Mouse (Mus musculus) CH12.LX (cell line): ENCODE data around the gene Iqcn. TPM values are rescaled to one million over a fixed set of nuclear protein-coding genes. Genes with fewer than 3 reads are reported as not detected.

ENCODE experiments used
- DNase-seq: peaks from one replicate; pipeline ENCODE4 v3.0.0-alpha.2; 2013; ENCODE audit errors: extremely low read depth
- H3K27ac ChIP-seq: 2 replicates; pipeline ENCODE4 v1.5.1; 2012; ENCODE audit warnings: low read depth, mild to moderate bottlenecking, control low read depth, moderate library complexity; ENCODE audit not compliant: insufficient read depth
- H3K27me3 ChIP-seq: replicated peaks from 2 replicates; pipeline ENCODE3; 2012; ENCODE audit warnings: inconsistent platforms
- H3K36me3 ChIP-seq, 2 experiments: replicated peaks in 1 of 2; 2 replicates each; pipeline versions ENCODE3 to v1.6.1; 2012; ENCODE audit warnings: inconsistent platforms in 1 of 2, low read length in 1 of 2, mild to moderate bottlenecking in 1 of 2, mixed read lengths in 1 of 2, moderate library complexity in 1 of 2; ENCODE audit not compliant: control insufficient read depth in 1 of 2, insufficient read depth in 1 of 2
- H3K4me1 ChIP-seq, 2 experiments: 2 replicates each; pipeline ENCODE4 v1.6.1; 2012; ENCODE audit warnings: inconsistent platforms in 1 of 2, moderate library complexity in 1 of 2; ENCODE audit not compliant: insufficient read depth in 2 of 2, control insufficient read depth in 1 of 2
- H3K4me2 ChIP-seq: 2 replicates; pipeline ENCODE4 v1.6.1; 2012; ENCODE audit warnings: low read depth, mild to moderate bottlenecking, control low read depth; ENCODE audit not compliant: poor library complexity, insufficient read depth, severe bottlenecking
- H3K4me3 ChIP-seq, 3 experiments: fragments of 150-350 bp in 1 of 3; sonication (generic) in 1 of 3; replicated peaks in 1 of 3; 2 replicates each; pipeline versions ENCODE3 to v1.5.1; 2011 to 2012; ENCODE audit warnings: low read depth in 2 of 3, low read length in 2 of 3, mild to moderate bottlenecking in 2 of 3, moderate library complexity in 2 of 3, control low read depth in 1 of 3, improper control_type of control experiment in 1 of 3, inconsistent platforms in 1 of 3, mixed read lengths in 1 of 3; ENCODE audit not compliant: poor library complexity in 1 of 3
- H3K79me2 ChIP-seq: replicated peaks from 2 replicates; pipeline ENCODE4 v1.6.1; 2012; ENCODE audit warnings: mild to moderate bottlenecking, moderate library complexity; ENCODE audit not compliant: control insufficient read depth, poor library complexity, insufficient read depth, severe bottlenecking; ENCODE audit errors: extremely low read depth
- H3K9ac ChIP-seq: 2 replicates; pipeline ENCODE4 v1.6.1; 2012; ENCODE audit warnings: low read depth, mild to moderate bottlenecking, control low read depth, moderate library complexity; ENCODE audit not compliant: insufficient read depth
- H3K9me3 ChIP-seq: replicated peaks from 2 replicates; pipeline ENCODE3; 2012; ENCODE audit warnings: low read length, inconsistent platforms, mixed read lengths
- BHLHE40 ChIP-seq: IDR thresholded peaks from 2 replicates; pipeline ENCODE4 v1.6.1; 2011; ENCODE audit warnings: mild to moderate bottlenecking, low read depth, low read length, improper control_type of control experiment
- CHD2 ChIP-seq: IDR thresholded peaks from 2 replicates; pipeline ENCODE4 v1.6.1; 2011; ENCODE audit warnings: low read length, improper control_type of control experiment
- CTCF ChIP-seq, 2 experiments: IDR thresholded peaks in 1 of 2; conservative IDR thresholded peaks in 1 of 2; 2 replicates each; pipeline ENCODE4 v1.5.1; 2011 to 2012; ENCODE audit warnings: low read depth in 2 of 2, low read length in 2 of 2, improper control_type of control experiment in 1 of 2, inconsistent platforms in 1 of 2, mild to moderate bottlenecking in 1 of 2, moderate library complexity in 1 of 2
- E2F4 ChIP-seq: IDR thresholded peaks from 2 replicates; pipeline ENCODE4 v1.6.1; 2011; ENCODE audit warnings: low read depth, low read length, improper control_type of control experiment; ENCODE audit not compliant: insufficient replicate concordance
- ELF1 ChIP-seq: IDR thresholded peaks from 2 replicates; pipeline ENCODE4 v1.6.1; 2014; ENCODE audit warnings: low read depth, mild to moderate bottlenecking, inconsistent platforms, low read length, improper control_type of control experiment
- EP300 ChIP-seq: IDR thresholded peaks from 2 replicates; pipeline ENCODE4 v1.6.1; 2011; ENCODE audit warnings: low read length, improper control_type of control experiment
- ETS1 ChIP-seq: conservative IDR thresholded peaks from 2 replicates; pipeline ENCODE4 v1.6.1; 2012; ENCODE audit warnings: low read depth, mild to moderate bottlenecking, inconsistent platforms, low read length, improper control_type of control experiment, moderate library complexity
- GABPA ChIP-seq: IDR thresholded peaks from 2 replicates; pipeline ENCODE4 v1.6.1; 2012; ENCODE audit warnings: low read depth, low read length, improper control_type of control experiment, inconsistent platforms; ENCODE audit not compliant: insufficient replicate concordance
- HCFC1 ChIP-seq: IDR thresholded peaks from 2 replicates; pipeline ENCODE4 v1.6.1; 2012; ENCODE audit warnings: low read depth, mild to moderate bottlenecking, inconsistent platforms, low read length, improper control_type of control experiment
- IRF4 ChIP-seq: IDR thresholded peaks from 2 replicates; pipeline ENCODE4 v1.6.1; 2014; ENCODE audit warnings: low read depth, mild to moderate bottlenecking, inconsistent platforms, low read length, improper control_type of control experiment
- JUN ChIP-seq: IDR thresholded peaks from 2 replicates; pipeline ENCODE4 v1.6.1; 2011; ENCODE audit warnings: low read depth, mild to moderate bottlenecking, low read length, improper control_type of control experiment, moderate library complexity; ENCODE audit not compliant: insufficient read depth
- JUND ChIP-seq: conservative IDR thresholded peaks from 2 replicates; pipeline ENCODE4 v1.6.1; 2011; ENCODE audit warnings: low read depth, low read length, improper control_type of control experiment
- MAX ChIP-seq: IDR thresholded peaks from 2 replicates; pipeline ENCODE4 v1.6.1; 2011; ENCODE audit warnings: low read length, improper control_type of control experiment
- MXI1 ChIP-seq: IDR thresholded peaks from 2 replicates; pipeline ENCODE4 v1.6.1; 2011; ENCODE audit warnings: mild to moderate bottlenecking, low read depth, low read length, improper control_type of control experiment
- MYC ChIP-seq: IDR thresholded peaks from 2 replicates; pipeline ENCODE4 v1.6.1; 2011; ENCODE audit warnings: low read depth, mild to moderate bottlenecking, improper control_type of control experiment, low read length
- NELFE ChIP-seq: IDR thresholded peaks from 2 replicates; pipeline ENCODE4 v1.6.1; 2011; ENCODE audit warnings: low read depth, low read length, improper control_type of control experiment
- POLR2A ChIP-seq: IDR thresholded peaks from 2 replicates; pipeline ENCODE4 v1.6.1; 2011; ENCODE audit warnings: low read depth, mild to moderate bottlenecking, improper control_type of control experiment, low read length
- RCOR1 ChIP-seq: conservative IDR thresholded peaks from 2 replicates; pipeline ENCODE4 v1.6.1; 2012; ENCODE audit warnings: low read depth, mild to moderate bottlenecking, inconsistent platforms, low read length, improper control_type of control experiment
- SIN3A ChIP-seq: IDR thresholded peaks from 2 replicates; pipeline ENCODE4 v1.6.1; 2012; ENCODE audit warnings: low read length, improper control_type of control experiment, inconsistent platforms
- SMC3 ChIP-seq: IDR thresholded peaks from 2 replicates; pipeline ENCODE4 v1.6.1; 2011; ENCODE audit warnings: low read depth, low read length, improper control_type of control experiment
- TBP ChIP-seq: conservative IDR thresholded peaks from 2 replicates; pipeline ENCODE4 v1.6.1; 2011; ENCODE audit warnings: low read depth, low read length, improper control_type of control experiment
- UBTF ChIP-seq: IDR thresholded peaks from 2 replicates; pipeline ENCODE4 v1.6.1; 2012; ENCODE audit warnings: low read depth, mild to moderate bottlenecking, inconsistent platforms, low read length, improper control_type of control experiment, moderate library complexity
- USF1 ChIP-seq: IDR thresholded peaks from 2 replicates; pipeline ENCODE4 v1.6.1; 2014; ENCODE audit warnings: low read depth, mild to moderate bottlenecking, inconsistent platforms, low read length, improper control_type of control experiment
- ZC3H11A ChIP-seq: IDR thresholded peaks from 2 replicates; pipeline ENCODE4 v1.6.1; 2012; ENCODE audit warnings: low read depth, mild to moderate bottlenecking, inconsistent platforms, low read length, improper control_type of control experiment
- ZNF384 ChIP-seq: IDR thresholded peaks from 2 replicates; pipeline ENCODE4 v1.6.1; 2012; ENCODE audit warnings: low read depth, low read length, improper control_type of control experiment, inconsistent platforms
- dilution Hi-C: fragments of 300-500 bp; cut with MboI; formaldehyde crosslinking; loops from 2 replicates; pipeline ENCODE4 v1.14.3; 2020; ENCODE audit warnings: low sequenced_read_pairs; ENCODE audit not compliant: extremely low pct_unique_long_range_greater_than_20kb, extremely low pct_ligation_motif_present
- in situ Hi-C: fragments of 300-500 bp; cut with MboI; formaldehyde crosslinking; loops from 3 replicates; pipeline ENCODE4 v1.14.3; 2019; ENCODE audit warnings: low sequenced_read_pairs, low pct_ligation_motif_present, low pct_unique_long_range_greater_than_20kb, mixed read lengths
- polyA plus RNA-seq: library from polyadenylated mRNA; unstranded; fragments of >175 nt; gene quantifications from 2 replicates; pipeline ENCODE4 v1.2.1, GENCODE M21; 2012; ENCODE audit warnings: low read depth; ENCODE audit not compliant: insufficient read length
- total RNA-seq, 2 experiments: library from RNA; depleted of rRNA; stranded (reverse); fragments of 300-350 nt in 1 of 2; fragments of >200 nt in 1 of 2; gene quantifications; 2 replicates each; pipeline ENCODE4 v1.2.3; 2012 to 2014

Gene Iqcn
- total and polyA plus RNA-seq, 3 experiments, result 0.07 TPM; not detected in 2

DNA sequence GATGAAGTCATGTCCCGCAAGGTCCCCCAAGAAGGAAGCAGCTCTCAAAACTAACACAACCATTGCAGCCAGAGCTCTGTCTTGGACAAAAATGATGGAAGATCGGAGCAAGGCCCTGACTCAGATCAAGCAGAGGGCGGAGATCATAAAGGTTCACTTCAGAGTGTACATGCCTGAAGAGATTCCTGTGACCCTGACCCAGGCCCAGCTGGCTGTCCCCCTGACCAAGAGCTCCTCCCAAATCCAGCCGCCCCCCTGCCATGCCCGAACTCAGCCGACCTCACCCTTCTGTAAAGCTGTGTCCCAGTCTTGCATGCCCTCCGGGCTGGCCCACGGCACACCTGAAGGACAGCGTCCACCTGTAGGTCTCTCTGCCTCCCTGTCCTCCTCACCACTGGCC is 6.5 kb downstream of the Iqcn start:
- Histone ChIP-seq H3K9me3 (no peaks in the 10 kb centered on the region), H3K9ac (no peak overlapping the region), H3K27me3 (no peaks in the 10 kb centered on the region), H3K4me1 (no peaks in the 10 kb centered on the region), H3K4me2 (no peak overlapping the region), H3K27ac (no peak overlapping the region), H3K4me3 (no peak overlapping the region), H3K36me3 (peaks cover 0 to 30% of the 10 kb centered on the region in 2 experiments), H3K79me2 (no peaks in the 10 kb centered on the region)
- DNase-seq, result no peak
- dilution Hi-C loops, result no loop called here
- TF ChIP-seq MXI1 (no peak), SMC3 (no peak), GABPA (no peak), JUN (no peak), BHLHE40 (no peak), HCFC1 (no peak), ETS1 (no peak)
- in situ Hi-C loops, result loop anchor here (10.0 kb wide), 2 partner anchors 45 to 135 kb away; partner anchors contain the start of gene Pgpep1

DNA sequence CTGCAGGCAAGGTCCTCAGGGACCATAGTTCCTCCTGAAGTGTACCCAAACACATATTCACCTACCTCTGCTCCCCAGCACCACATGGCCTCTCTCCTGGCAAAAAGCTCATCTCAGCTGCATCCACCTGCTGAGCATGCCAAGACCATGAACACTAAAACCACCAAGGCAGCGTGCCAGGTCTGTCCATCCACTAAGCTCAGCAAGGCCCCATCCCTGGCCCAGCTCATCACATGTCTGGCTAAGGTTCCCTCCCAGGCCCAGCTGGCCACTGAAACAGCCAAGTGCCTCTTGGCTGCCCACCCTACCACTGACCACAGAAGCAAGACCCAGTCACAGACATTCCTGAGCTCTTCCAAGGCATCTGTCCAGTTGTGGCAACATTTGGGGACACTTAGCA is 7.0 kb downstream of the Iqcn start:
- in situ Hi-C loops, result loop anchor here (10.0 kb wide), 2 partner anchors 45 to 135 kb away; partner anchors contain the start of gene Pgpep1
- no peaks in the 10 kb centered on the region for H3K27me3 ChIP-seq

DNA sequence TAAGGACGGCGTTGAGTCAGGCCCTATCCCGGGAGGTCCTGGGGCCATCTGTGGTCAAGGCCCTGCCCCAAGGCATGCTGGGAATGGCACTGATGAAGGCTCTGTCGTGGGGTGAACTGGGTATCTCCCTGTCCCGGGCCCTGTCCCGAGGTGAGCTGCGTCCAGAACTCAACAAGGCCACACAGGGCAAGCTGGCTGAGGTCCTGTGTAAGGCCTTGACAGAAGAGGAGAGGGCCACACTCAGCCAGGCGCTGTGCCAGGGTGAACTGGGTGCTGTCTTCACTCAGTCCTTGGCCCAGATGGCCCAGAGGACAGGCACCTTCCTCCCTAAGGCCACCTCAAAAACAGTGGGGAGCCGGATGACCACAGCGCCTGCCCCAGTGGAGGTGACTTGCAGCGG is 7.8 kb downstream of the Iqcn start:
- Histone ChIP-seq H3K4me2 (no peak overlapping the region), H3K9me3 (no peaks in the 10 kb centered on the region), H3K27me3 (no peaks in the 10 kb centered on the region), H3K36me3 (peaks cover 0 to 30% of the 10 kb centered on the region in 2 experiments), H3K4me3 (no peak overlapping the region), H3K27ac (no peak overlapping the region), H3K9ac (no peak overlapping the region), H3K79me2 (no peaks in the 10 kb centered on the region), H3K4me1 (no peaks in the 10 kb centered on the region)
- TF ChIP-seq CHD2 (no peak), UBTF (no peak), TBP (no peak), ETS1 (no peak), ZC3H11A (no peak), JUND (no peak), ELF1 (no peak), BHLHE40 (no peak), NELFE (no peak), SIN3A (no peak), E2F4 (no peak), MAX (no peak), CTCF (conservative IDR thresholded peaks at IDR 0.05 in 1 of 2, IDR thresholded peaks at IDR 0.05 in 1 of 2; ENCODE audit: low read depth in 2 of 2, low read length in 2 of 2) (no peak), MYC (no peak)
- in situ Hi-C loops (loop anchor here (10.0 kb wide), 2 partner anchors 46 to 134 kb away; partner anchors contain the start of gene Pgpep1), dilution Hi-C loops (no loop called here)
- DNase-seq, result no peak

More for the DNA sequence above, 7.0 kb downstream of the Iqcn start:
- Histone ChIP-seq H3K9me3 (no peaks in the 10 kb centered on the region), H3K79me2 (no peaks in the 10 kb centered on the region), H3K27ac (no peak overlapping the region), H3K36me3 (peaks cover 0 to 30% of the 10 kb centered on the region in 2 experiments), H3K4me3 (no peak overlapping the region), H3K9ac (no peak overlapping the region), H3K4me2 (no peak overlapping the region), H3K4me1 (no peaks in the 10 kb centered on the region)
- TF ChIP-seq E2F4 (no peak), EP300 (no peak), RCOR1 (no peak), IRF4 (no peak), SMC3 (no peak), MYC (no peak), SIN3A (no peak), BHLHE40 (no peak), USF1 (no peak), NELFE (no peak), ZC3H11A (no peak), POLR2A (no peak), JUND (no peak), ZNF384 (no peak)
- dilution Hi-C loops, result no loop called here
- DNase-seq, result no peak
